Mouse (Mus musculus) hindbrain, embryonic 11.5 days (tissue): ENCODE data around the gene Sat2. TPM values are rescaled to one million over a fixed set of nuclear protein-coding genes. Genes with fewer than 3 reads are reported as not detected.

Source experiments
- ATAC-seq: fragments of 200-750 bp; cut with Nextera tagmentation; 2 replicates; pipeline ENCODE4 v1.8.0; 2017; ENCODE audit warnings: mild to moderate bottlenecking, moderate TSS enrichment, moderate library complexity; ENCODE audit not compliant: low FRiP score
- DNase-seq: peaks from one replicate; pipeline ENCODE4 v3.0.0-alpha.2; 2015; ENCODE audit warnings: low spot score
- H3K27ac ChIP-seq: fragments of 300-500 bp; sonication (generic); 2 replicates; pipeline ENCODE4 v1.5.1; 2014; ENCODE audit warnings: mild to moderate bottlenecking, low read depth, low read length
- H3K27me3 ChIP-seq: fragments of 300-500 bp; sonication (generic); 2 replicates; pipeline ENCODE4 v1.6.1; 2014; ENCODE audit warnings: mild to moderate bottlenecking, low read length, moderate library complexity, mixed read lengths; ENCODE audit not compliant: control insufficient read depth, insufficient read depth
- H3K36me3 ChIP-seq: fragments of 300-500 bp; sonication (generic); 2 replicates; pipeline ENCODE4 v1.6.1; 2014; ENCODE audit warnings: mild to moderate bottlenecking, low read length, moderate library complexity, mixed read lengths; ENCODE audit not compliant: control insufficient read depth, insufficient read depth
- H3K4me1 ChIP-seq: fragments of 300-500 bp; sonication (generic); replicated peaks from 2 replicates; pipeline ENCODE4 v1.6.1; 2014; ENCODE audit warnings: low read length, mixed read lengths; ENCODE audit not compliant: control insufficient read depth, insufficient read depth
- H3K4me2 ChIP-seq: fragments of 300-500 bp; sonication (generic); replicated peaks from 2 replicates; pipeline ENCODE4 v1.6.1; 2014; ENCODE audit warnings: mild to moderate bottlenecking, low read depth, low read length
- H3K4me3 ChIP-seq: fragments of 300-500 bp; sonication (generic); 2 replicates; pipeline ENCODE4 v1.5.1; 2014; ENCODE audit warnings: low read depth, low read length
- H3K9ac ChIP-seq: fragments of 300-500 bp; sonication (generic); 2 replicates; pipeline ENCODE4 v1.6.1; 2014; ENCODE audit warnings: low read depth, low read length
- H3K9me3 ChIP-seq: fragments of 300-500 bp; sonication (generic); 2 replicates; pipeline ENCODE4 v1.6.1; 2016; ENCODE audit warnings: low read length; ENCODE audit not compliant: control insufficient read depth
- WGBS: fragments of 180-500 bp; shearing (Covaris S2); extraction: QIAGEN DNeasy Blood & Tissue Kit; methylation state at CpG from one replicate; pipeline ENCODE4 v1.1.7; 2014; 5-methylcytosine and 5-hydroxymethylcytosine counted together
- microRNA counts: library from miRNA; unstranded; fragments of <30 nt; microRNA quantifications from one replicate; lab custom pipeline; 2015
- polyA plus RNA-seq: library from polyadenylated mRNA; unstranded; fragments of >200 nt; fragmentation: Nextera tagmentation; extraction: Ambion mirVana; gene quantifications from 2 replicates; pipeline ENCODE4 v1.2.1, GENCODE M21; 2014

The Sat2 gene
- polyA plus RNA-seq, 1 experiment from 2014 or later: 20.6 TPM

DNA sequence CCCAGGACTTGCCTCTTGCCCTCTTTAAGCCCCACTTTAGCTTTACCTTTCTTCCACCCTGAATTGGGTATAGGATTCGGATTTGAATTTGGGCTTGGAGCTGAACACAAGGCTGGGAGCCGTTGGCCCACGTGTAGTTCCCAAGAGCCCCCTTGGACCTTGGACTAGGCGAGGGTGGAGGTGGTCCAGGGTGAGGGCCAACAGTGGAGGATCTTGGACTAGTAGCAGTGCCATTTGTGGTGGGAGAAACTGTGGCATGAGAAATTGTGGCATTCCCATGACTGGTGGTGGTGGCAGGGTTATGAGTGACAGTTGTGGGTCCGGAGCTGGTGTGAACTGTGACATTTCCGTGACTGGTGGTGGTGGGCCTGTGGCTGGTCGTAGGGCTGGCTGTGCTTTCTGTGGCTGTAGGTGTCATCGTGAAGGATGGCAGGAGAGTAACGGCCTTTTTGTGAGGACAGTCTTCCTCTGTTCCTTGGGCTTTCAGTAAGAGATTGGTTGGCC lies 43.7 kb downstream of the Sat2 start:
- H3K4me3 ChIP-seq: no peak overlapping the region
- H3K9me3 ChIP-seq: no peaks in the 10 kb centered on the region
- no peak overlapping the region for H3K4me2 ChIP-seq
- no peak for DNase-seq
- no peak for ATAC-seq
- 82% methylated on average over 8 of the region's 9 CpGs for WGBS
- H3K27ac ChIP-seq: 0 out of 2 replicates have a peak overlapping the region, but pooled peaks have one; percentile 13
- no peaks in the 10 kb centered on the region for H3K27me3 ChIP-seq
- no peak overlapping the region for H3K9ac ChIP-seq
- H3K4me1 ChIP-seq: peaks cover 4% of the 10 kb centered on the region; the same call in 1 of the 2 replicates
- peaks cover 19% of the 10 kb centered on the region for H3K36me3 ChIP-seq

DNA sequence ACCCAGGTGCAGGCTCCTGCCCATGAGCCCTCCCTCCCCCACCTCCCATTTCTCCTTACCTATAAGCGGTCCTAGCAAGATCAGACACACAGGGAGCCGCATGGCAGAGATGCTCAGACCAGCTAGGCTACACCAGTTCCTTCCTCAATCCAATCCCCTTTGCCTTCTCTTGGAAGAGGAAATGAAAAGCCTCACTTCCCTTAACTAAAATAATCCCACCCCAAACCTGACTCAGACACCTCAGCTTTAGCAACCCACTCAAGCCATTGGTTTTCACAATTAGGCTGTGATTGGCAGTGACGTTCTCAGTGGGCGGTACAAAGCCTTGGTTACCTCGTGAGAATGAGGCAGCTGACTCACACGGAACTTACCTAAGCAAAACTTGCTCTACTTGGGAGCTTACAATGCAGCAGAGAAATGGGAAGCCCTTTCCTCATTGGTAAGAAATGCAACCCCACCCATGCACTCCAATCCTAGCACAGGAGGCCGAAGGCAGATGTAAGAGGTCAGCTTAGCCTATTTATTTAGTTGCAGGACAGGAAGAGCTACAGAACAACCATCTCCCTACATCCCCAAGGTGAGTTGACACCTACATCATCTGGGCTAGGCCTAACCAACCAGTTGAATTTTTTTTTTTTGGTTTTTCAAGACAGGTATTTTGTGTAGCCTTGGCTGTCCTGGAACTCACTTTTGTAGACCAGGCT lies 44.3 kb downstream of the Sat2 start, which contains the start of gene Cd68:
Gene Cd68, minus strand, starts transcription at position 193 of the 704 bp plus-strand sequence.
- H3K27me3 ChIP-seq: no peaks in the 10 kb centered on the region
- H3K27ac ChIP-seq: 0 out of 2 replicates have a peak within 1 kb of the TSS, but pooled peaks have one; percentile 13
- ATAC-seq (no peak), DNase-seq (peak; percentile 39)
- peaks cover 4% of the 10 kb centered on the region; the same call in 1 of the 2 replicates for H3K4me1 ChIP-seq
- peaks cover 19% of the 10 kb centered on the region for H3K36me3 ChIP-seq
- 0 out of 2 replicates have a peak within 1 kb of the TSS, but pooled peaks have one; percentile 6 for H3K4me3 ChIP-seq
- H3K4me2 ChIP-seq: no peak within 1 kb of the TSS
- no peak within 1 kb of the TSS for H3K9ac ChIP-seq
- H3K9me3 ChIP-seq: no peaks in the 10 kb centered on the region
- 36% methylated on average over 7 of the region's 7 CpGs for WGBS

DNA sequence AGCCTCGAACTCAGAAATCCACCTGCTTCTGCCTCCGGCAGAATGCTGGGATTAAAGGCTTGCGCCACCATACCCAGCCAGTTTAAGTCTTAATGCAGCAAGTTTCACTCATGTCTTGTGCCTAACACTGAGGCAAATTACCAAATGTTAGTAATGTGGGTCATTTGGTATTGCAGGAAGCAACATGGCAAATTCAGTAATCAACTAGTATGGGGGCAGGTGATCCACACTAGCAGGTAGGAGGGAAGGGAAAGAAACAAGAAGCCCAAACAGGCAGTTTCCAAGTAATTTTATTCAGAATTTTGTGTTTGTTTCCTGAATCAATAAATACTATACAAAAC lies 44.8 kb downstream of the Sat2 start:
- H3K27ac ChIP-seq: no peak overlapping the region
- peaks cover 4% of the 10 kb centered on the region; the same call in 1 of the 2 replicates for H3K4me1 ChIP-seq
- H3K36me3 ChIP-seq: peaks cover 19% of the 10 kb centered on the region
- H3K9me3 ChIP-seq: no peaks in the 10 kb centered on the region
- DNase-seq (no peak), ATAC-seq (no peak)
- H3K4me3 ChIP-seq: no peak overlapping the region
- H3K27me3 ChIP-seq: no peaks in the 10 kb centered on the region
- H3K9ac ChIP-seq: no peak overlapping the region
- no peak overlapping the region for H3K4me2 ChIP-seq
- WGBS: 87% methylated on average over 3 of the region's 3 CpGs

DNA sequence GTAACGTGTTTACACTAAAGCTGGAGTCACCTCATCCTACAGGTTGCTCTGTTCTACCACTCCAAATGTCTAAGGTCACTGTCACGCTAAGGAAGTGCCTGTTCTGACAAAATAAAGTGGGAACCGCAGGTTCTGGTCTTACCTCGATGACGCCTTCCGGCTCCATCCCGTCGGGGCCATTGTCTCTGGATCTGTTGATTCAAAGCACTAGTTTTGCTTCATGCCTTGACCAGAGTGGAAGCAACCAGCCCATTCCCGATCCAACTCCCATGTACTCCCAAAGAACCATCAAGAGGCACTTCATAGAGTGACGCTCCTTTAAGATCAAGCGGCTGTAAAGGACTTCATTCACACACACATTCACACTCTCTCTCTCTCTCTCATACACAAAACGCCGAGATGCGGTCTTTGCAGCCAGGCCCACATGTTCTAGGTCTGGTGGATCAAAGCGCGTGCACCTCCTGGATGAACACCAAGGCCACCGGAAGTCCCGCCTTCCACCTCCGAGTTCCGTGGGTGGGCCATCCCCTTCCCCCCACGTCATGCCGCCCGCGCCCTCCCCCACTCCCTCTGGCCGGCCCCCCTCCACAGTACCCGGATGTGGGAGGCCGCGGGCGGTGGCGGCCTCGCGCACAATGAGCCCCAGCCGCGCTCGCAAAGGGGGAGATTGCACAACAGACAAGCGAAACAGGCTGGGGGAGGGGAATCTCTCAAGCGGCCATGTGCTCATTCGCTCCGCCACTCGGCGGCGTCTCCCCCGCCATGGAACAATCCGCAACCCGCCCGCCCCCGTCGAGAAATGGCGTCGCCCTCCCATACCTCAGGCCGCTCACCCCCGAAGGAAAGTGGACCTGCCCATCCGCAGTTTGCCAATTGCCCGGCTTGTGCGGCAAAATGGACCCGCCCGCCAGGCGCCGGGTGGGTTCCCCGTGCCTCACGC lies 49.2 kb downstream of the Sat2 start:
- Histone ChIP-seq H3K4me1 (no peaks in the 10 kb centered on the region; the same call in 1 of the 2 replicates), H3K36me3 (peaks cover 24% of the 10 kb centered on the region), H3K27me3 (no peaks in the 10 kb centered on the region), H3K9ac (peak overlapping the region; percentile 96), H3K9me3 (no peaks in the 10 kb centered on the region), H3K4me3 (peak overlapping the region; percentile 87), H3K4me2 (peak overlapping the region; percentile 88), H3K27ac (peak overlapping the region; percentile 93)
- DNase-seq: peak; percentile 97
- ATAC-seq: peak; percentile 75
- WGBS: 2% methylated on average over 48 of the region's 61 CpGs

DNA sequence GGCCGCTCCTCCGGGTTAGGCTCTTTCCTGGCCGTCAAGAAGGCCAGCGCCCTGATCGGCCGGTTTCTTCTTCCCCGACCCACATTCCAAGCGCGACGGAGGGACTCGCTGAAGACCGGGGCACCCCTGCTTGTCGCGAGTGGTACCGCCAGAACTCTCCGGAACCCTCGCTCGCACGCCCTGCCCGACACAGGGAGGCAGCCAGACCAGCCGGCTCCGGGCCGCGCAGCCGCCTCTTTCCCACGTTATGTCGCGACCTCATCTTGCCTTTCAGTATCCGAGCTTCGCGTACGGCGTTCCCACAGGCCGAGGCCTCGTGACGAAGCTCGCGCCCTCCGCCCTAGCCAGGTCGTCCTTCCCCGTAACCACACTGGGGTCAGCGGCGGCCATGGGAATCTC lies 49.9 kb downstream of the Sat2 start:
- Histone ChIP-seq H3K4me2 (peak overlapping the region; percentile 88), H3K9me3 (no peaks in the 10 kb centered on the region), H3K36me3 (peaks cover 30% of the 10 kb centered on the region), H3K4me3 (peak overlapping the region; percentile 87), H3K27me3 (no peaks in the 10 kb centered on the region), H3K4me1 (no peaks in the 10 kb centered on the region; the same call in 1 of the 2 replicates), H3K27ac (peak overlapping the region; percentile 93), H3K9ac (peak overlapping the region; percentile 96)
- under 1% methylated on average over 26 of the region's 43 CpGs for WGBS
- DNase-seq: no peak
- peak; percentile 6; the same call in 1 of the 2 replicates for ATAC-seq

DNA sequence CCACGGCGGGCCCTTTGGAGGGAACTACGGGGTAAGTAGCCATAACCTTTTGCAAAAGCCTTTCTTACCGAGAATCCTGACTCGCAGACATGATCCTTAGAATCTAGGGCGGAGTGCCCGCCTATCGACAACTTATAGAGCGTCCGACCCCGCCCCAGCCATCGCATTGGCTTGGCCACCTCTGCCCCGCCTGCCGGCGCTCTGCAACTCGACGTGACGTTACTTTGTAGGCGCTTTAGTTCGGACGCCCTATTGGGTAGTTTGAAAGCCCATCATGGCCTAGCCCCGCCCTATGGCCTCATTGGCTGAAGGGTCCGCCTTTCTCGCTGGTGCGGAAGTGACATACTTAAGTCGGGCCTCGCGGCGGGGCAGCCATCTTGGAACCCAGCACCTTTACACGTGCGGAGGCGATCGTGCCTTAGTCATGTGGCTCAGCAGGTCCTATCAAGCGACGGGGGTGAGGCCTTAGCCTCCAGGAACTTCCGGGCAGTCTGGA lies 50.4 kb downstream of the Sat2 start, which contains the start of gene Eif4a1:
Gene Eif4a1, minus strand, starts transcription at position 213 of the 496 bp plus-strand sequence.
- H3K36me3 ChIP-seq: peaks cover 31% of the 10 kb centered on the region
- no peaks in the 10 kb centered on the region for H3K27me3 ChIP-seq
- peak within 1 kb of the TSS; percentile 93 for H3K27ac ChIP-seq
- H3K9me3 ChIP-seq: no peaks in the 10 kb centered on the region
- H3K4me1 ChIP-seq: no peaks in the 10 kb centered on the region; the same call in 1 of the 2 replicates
- H3K4me2 ChIP-seq: peak within 1 kb of the TSS; percentile 88
- H3K9ac ChIP-seq: peak within 1 kb of the TSS; percentile 96
- WGBS: under 1% methylated on average over 36 of the region's 36 CpGs
- peak within 1 kb of the TSS; percentile 87 for H3K4me3 ChIP-seq
- peak; percentile 99 for ATAC-seq
- DNase-seq: peak; percentile 100

MicroRNA genes within 50 kb of the gene (microRNA counts, 519-probe panel; counts per million panel counts)
- microRNA mmu-miR-1934 (lab: Ali Mortazavi, UCI) (not detected), microRNA mmu-miR-467f (lab: Ali Mortazavi, UCI) (3,437 counts per million, percentile 22 among the panel's probes with 10 or more counts)

Other genes starting within 250 kb of the Sat2 start
- 120 and 124 TPM in 2 replicates for gene Naa38, start 226.5 kb upstream of the Sat2 start, polyA plus RNA-seq
- gene Cyb5d1, start 226.4 kb upstream of the Sat2 start, polyA plus RNA-seq: 32.7 and 45.2 TPM in 2 replicates
- gene Tmem88, start 223.8 kb upstream of the Sat2 start, polyA plus RNA-seq: 15.7 and 17.1 TPM in 2 replicates
- gene Kdm6b, start 208.3 kb upstream of the Sat2 start, polyA plus RNA-seq: 33.7 and 40.9 TPM in 2 replicates
- 0.68 and 1.6 TPM in 2 replicates for gene Dnah2, start 72.9 kb upstream of the Sat2 start, polyA plus RNA-seq
- 12.2 and 15.5 TPM in 2 replicates for gene Efnb3, start 61.8 kb upstream of the Sat2 start, polyA plus RNA-seq
- 36.6 and 37.8 TPM in 2 replicates for gene Wrap53, start 41.8 kb upstream of the Sat2 start, polyA plus RNA-seq
- gene Trp53, start 41.7 kb upstream of the Sat2 start, polyA plus RNA-seq: 156 and 159 TPM in 2 replicates
- gene Atp1b2, start 16.1 kb upstream of the Sat2 start, polyA plus RNA-seq: 11.7 and 13.1 TPM in 2 replicates
- gene Shbg, start 4.1 kb upstream of the Sat2 start, polyA plus RNA-seq: 0.17 TPM in 1 of 2 replicates, not detected in the other
- gene Fxr2, start 11.0 kb downstream of the Sat2 start, polyA plus RNA-seq: 30.1 and 31.3 TPM in 2 replicates
- gene Sox15, start 33.3 kb downstream of the Sat2 start, polyA plus RNA-seq: not detected in 2 replicates
- 28.0 and 45.3 TPM in 2 replicates for gene Mpdu1, start 40.6 kb downstream of the Sat2 start, polyA plus RNA-seq
- gene Cd68, start 44.1 kb downstream of the Sat2 start, polyA plus RNA-seq: 8.2 and 8.7 TPM in 2 replicates
- gene Eif4a1, start 50.4 kb downstream of the Sat2 start, polyA plus RNA-seq: 891 and 905 TPM in 2 replicates
- gene Senp3, start 60.1 kb downstream of the Sat2 start, polyA plus RNA-seq: 85.8 and 101 TPM in 2 replicates
- not detected in 2 replicates for gene Tnfsf13, start 63.8 kb downstream of the Sat2 start, polyA plus RNA-seq
- 2.2 and 4.0 TPM in 2 replicates for gene Tnfsf12, start 73.8 kb downstream of the Sat2 start, polyA plus RNA-seq
- 0.61 and 1.1 TPM in 2 replicates for gene Tnfsfm13, start 74.1 kb downstream of the Sat2 start, polyA plus RNA-seq
- gene Polr2a, start 136.6 kb downstream of the Sat2 start, polyA plus RNA-seq: 46.5 and 50.1 TPM in 2 replicates
- gene Slc35g3, start 139.9 kb downstream of the Sat2 start, polyA plus RNA-seq: 0.57 and 1.1 TPM in 2 replicates
- gene Zbtb4, start 143.9 kb downstream of the Sat2 start, polyA plus RNA-seq: 1.3 and 1.7 TPM in 2 replicates
- gene Chrnb1, start 173.9 kb downstream of the Sat2 start, polyA plus RNA-seq: 1.2 and 1.5 TPM in 2 replicates
- 2.2 and 2.8 TPM in 2 replicates for gene Fgf11, start 179.8 kb downstream of the Sat2 start, polyA plus RNA-seq
- gene Tmem102, start 183.6 kb downstream of the Sat2 start, polyA plus RNA-seq: 0.83 and 0.93 TPM in 2 replicates
- gene Gm39566, start 193.3 kb downstream of the Sat2 start, polyA plus RNA-seq: not detected in 2 replicates
- not detected in 2 replicates for gene Spem2, start 196.4 kb downstream of the Sat2 start, polyA plus RNA-seq
- gene Spem1, start 200.2 kb downstream of the Sat2 start, polyA plus RNA-seq: 0.17 and 0.38 TPM in 2 replicates
- gene Nlgn2, start 215.8 kb downstream of the Sat2 start, polyA plus RNA-seq: 11.5 and 16.1 TPM in 2 replicates
- gene Tmem256, start 216.5 kb downstream of the Sat2 start, polyA plus RNA-seq: 268 and 276 TPM in 2 replicates
- 62.2 and 62.6 TPM in 2 replicates for gene Plscr3, start 224.4 kb downstream of the Sat2 start, polyA plus RNA-seq
- gene Tnk1, start 236.7 kb downstream of the Sat2 start, polyA plus RNA-seq: 0.52 TPM in 1 of 2 replicates, not detected in the other